Mouse (Mus musculus) erythroblast, embryonic 14.5 days (primary cell): ENCODE results near the gene Mcoln2.

ENCODE experiments used
- GATA1 ChIP-seq: IDR thresholded peaks from 2 replicates; pipeline ENCODE4 v1.6.1; 2012; ENCODE audit warnings: low read length, inconsistent platforms, mixed read lengths
- TAL1 ChIP-seq: IDR thresholded peaks from 3 replicates; pipeline ENCODE4 v1.6.1; 2012; ENCODE audit warnings: low read length, inconsistent platforms, mixed read lengths

- TF ChIP-seq GATA1 (no peak), TAL1 (no peak)
Observed at GRCm38 (mm10) chr3:146196301-146196700, 46.7 kb downstream of the Mcoln2 start.
